Mouse (Mus musculus) C2C12 (cell line): Measurements from ENCODE around the gene Arl11.

Experiments used
- CTCF ChIP-seq: IDR thresholded peaks from one replicate; pipeline ENCODE4 v1.5.1; 2011; ENCODE audit not compliant: control insufficient read depth, insufficient read depth, insufficient read length
- USF1 ChIP-seq: IDR thresholded peaks from one replicate; pipeline ENCODE4 v1.6.1; 2011; ENCODE audit warnings: low read depth, mild to moderate bottlenecking, control low read depth, moderate library complexity

DNA sequence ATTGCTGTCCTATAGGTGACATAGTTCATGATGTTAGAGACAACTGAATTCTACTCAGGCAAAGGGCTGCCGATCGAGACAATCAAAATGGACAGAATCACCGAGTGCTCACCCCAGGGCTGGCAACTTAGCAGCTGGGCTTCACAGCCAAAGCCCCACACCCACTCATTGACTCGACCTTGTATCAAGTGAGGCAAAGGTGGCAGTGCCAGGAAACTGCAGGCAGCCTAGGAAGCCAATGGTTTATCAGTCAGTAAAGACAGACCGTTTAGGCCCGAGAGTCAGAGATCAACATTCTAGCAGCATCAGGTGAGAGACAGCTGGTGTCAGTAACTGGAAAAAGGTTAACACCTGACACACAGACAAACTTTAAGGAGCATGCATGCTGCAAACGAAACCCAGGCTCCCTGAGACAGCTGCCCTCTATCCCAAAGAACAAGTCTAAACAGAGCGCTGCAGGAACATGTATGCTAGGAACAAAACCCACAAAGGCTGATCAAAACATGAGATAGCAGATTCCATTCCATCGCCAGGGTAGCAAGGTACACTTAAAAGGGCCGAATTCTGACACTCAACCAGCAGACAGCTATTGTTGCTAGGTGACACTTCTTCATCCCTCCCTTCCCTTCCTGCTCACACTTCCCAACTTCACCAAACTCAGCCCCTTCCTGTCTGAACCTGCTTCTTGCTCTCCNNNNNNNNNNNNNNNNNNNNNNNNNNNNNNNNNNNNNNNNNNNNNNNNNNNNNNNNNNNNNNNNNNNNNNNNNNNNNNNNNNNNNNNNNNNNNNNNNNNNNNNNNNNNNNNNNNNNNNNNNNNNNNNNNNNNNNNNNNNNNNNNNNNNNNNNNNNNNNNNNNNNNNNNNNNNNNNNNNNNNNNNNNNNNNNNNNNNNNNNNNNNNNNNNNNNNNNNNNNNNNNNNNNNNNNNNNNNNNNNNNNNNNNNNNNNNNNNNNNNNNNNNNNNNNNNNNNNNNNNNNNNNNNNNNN, 45.0 kb downstream of the Arl11 start:
- TF ChIP-seq CTCF (no peak), USF1 (no peak)
